Mouse (Mus musculus) liver, embryonic 15.5 days (tissue): Measurements from ENCODE around the gene Ddx21. TPM values are rescaled to one million over a fixed set of nuclear protein-coding genes. Genes with fewer than 3 reads are reported as not detected.

ENCODE experiments used
- ATAC-seq: fragments of 200-750 bp; cut with Nextera tagmentation; 2 replicates; pipeline ENCODE4 v1.8.0; 2017; ENCODE audit warnings: moderate number of reproducible peaks, mild to moderate bottlenecking, moderate library complexity; ENCODE audit not compliant: insufficient read depth
- H3K27ac ChIP-seq: fragments of 300-500 bp; sonication (generic); replicated peaks from 2 replicates; pipeline ENCODE4 v1.5.1; 2015; ENCODE audit warnings: mild to moderate bottlenecking, inconsistent platforms
- H3K27me3 ChIP-seq: fragments of 300-500 bp; sonication (generic); 2 replicates; pipeline ENCODE4 v1.6.1; 2015; ENCODE audit warnings: mild to moderate bottlenecking, inconsistent platforms
- H3K36me3 ChIP-seq: fragments of 300-500 bp; sonication (generic); replicated peaks from 2 replicates; pipeline ENCODE4 v1.6.1; 2015; ENCODE audit warnings: moderate library complexity, mild to moderate bottlenecking, inconsistent platforms
- H3K4me1 ChIP-seq: fragments of 300-500 bp; sonication (generic); replicated peaks from 2 replicates; pipeline ENCODE4 v1.6.1; 2015; ENCODE audit warnings: inconsistent platforms
- H3K4me2 ChIP-seq: fragments of 300-500 bp; sonication (generic); 2 replicates; pipeline ENCODE4 v1.6.1; 2015; ENCODE audit warnings: moderate library complexity, mild to moderate bottlenecking, inconsistent platforms
- H3K4me3 ChIP-seq: fragments of 300-500 bp; sonication (generic); replicated peaks from 2 replicates; pipeline ENCODE4 v1.5.1; 2015; ENCODE audit warnings: mild to moderate bottlenecking, inconsistent platforms
- H3K9ac ChIP-seq: fragments of 300-500 bp; sonication (generic); 2 replicates; pipeline ENCODE4 v1.6.1; 2015; ENCODE audit warnings: moderate library complexity, mild to moderate bottlenecking, inconsistent platforms
- H3K9me3 ChIP-seq: fragments of 300-500 bp; sonication (generic); replicated peaks from 2 replicates; pipeline ENCODE4 v1.6.1; 2016; ENCODE audit warnings: inconsistent platforms
- WGBS: fragments of 180-500 bp; shearing (Covaris S2); methylation state at CpG from one replicate; pipeline ENCODE4 v1.1.7; 2015; ENCODE audit warnings: mixed read lengths; ENCODE audit not compliant: insufficient replicate concordance; 5-methylcytosine and 5-hydroxymethylcytosine counted together
- polyA plus RNA-seq: library from polyadenylated mRNA; unstranded; fragments of >200 nt; fragmentation: Nextera tagmentation; extraction: Ambion mirVana; gene quantifications from 2 replicates; pipeline ENCODE4 v1.2.1, GENCODE M21; 2015

The Ddx21 gene
- polyA plus RNA-seq, 1 experiment from 2014 or later, result 11.8 TPM

GRCm38 (mm10) chr10:62542507-62542906 is 59.6 kb downstream of the Ddx21 start:
- Histone ChIP-seq H3K9ac (no peak overlapping the region), H3K4me2 (no peak overlapping the region), H3K4me1 (peaks cover 28% of the 10 kb centered on the region), H3K36me3 (no peaks in the 10 kb centered on the region), H3K27me3 (no peaks in the 10 kb centered on the region), H3K27ac (no peak overlapping the region), H3K4me3 (no peak overlapping the region), H3K9me3 (no peaks in the 10 kb centered on the region)
- WGBS, result 75% methylated on average over 11 of the region's 12 CpGs
- no peak for ATAC-seq

GRCm38 (mm10) chr10:62541499-62541898 is 60.6 kb downstream of the Ddx21 start:
- H3K9ac ChIP-seq, result no peak overlapping the region
- 50% methylated on average over 12 of the region's 12 CpGs for WGBS
- peak overlapping the region; percentile 16; the same call in 1 of the 2 replicates for H3K4me2 ChIP-seq
- no peaks in the 10 kb centered on the region for H3K27me3 ChIP-seq
- no peaks in the 10 kb centered on the region for H3K9me3 ChIP-seq
- no peak for ATAC-seq
- no peaks in the 10 kb centered on the region for H3K36me3 ChIP-seq
- H3K4me3 ChIP-seq, result no peak overlapping the region
- H3K4me1 ChIP-seq, result peaks cover 28% of the 10 kb centered on the region
- peak overlapping the region; percentile 55 for H3K27ac ChIP-seq

GRCm38 (mm10) chr10:62540800-62541199 is 61.3 kb downstream of the Ddx21 start:
- 0 out of 2 replicates have a peak overlapping the region, but pooled peaks have one; percentile 55 for H3K27ac ChIP-seq

GRCm38 (mm10) chr10:62534509-62534908 is 67.6 kb downstream of the Ddx21 start:
- 71% methylated on average over 7 of the region's 7 CpGs for WGBS

More at GRCm38 (mm10) chr10:62540800-62541199, 61.3 kb downstream of the Ddx21 start:
- Histone ChIP-seq H3K27me3 (no peaks in the 10 kb centered on the region), H3K4me2 (no peak overlapping the region), H3K9ac (no peak overlapping the region), H3K36me3 (no peaks in the 10 kb centered on the region), H3K4me3 (no peak overlapping the region), H3K9me3 (no peaks in the 10 kb centered on the region), H3K4me1 (peaks cover 28% of the 10 kb centered on the region)
- 32% methylated on average over 3 of the region's 3 CpGs for WGBS
- peak; percentile 76 for ATAC-seq

GRCm38 (mm10) chr10:62532832-62533231 is 69.2 kb downstream of the Ddx21 start:
- no peaks in the 10 kb centered on the region for H3K9me3 ChIP-seq
- 21% methylated on average over 2 of the region's 2 CpGs for WGBS
- H3K4me2 ChIP-seq, result no peak overlapping the region
- no peaks in the 10 kb centered on the region for H3K36me3 ChIP-seq
- H3K27ac ChIP-seq, result no peak overlapping the region
- no peak for ATAC-seq
- no peaks in the 10 kb centered on the region for H3K4me1 ChIP-seq
- no peaks in the 10 kb centered on the region for H3K27me3 ChIP-seq
- no peak overlapping the region for H3K4me3 ChIP-seq
- H3K9ac ChIP-seq, result no peak overlapping the region

More at GRCm38 (mm10) chr10:62534509-62534908, 67.6 kb downstream of the Ddx21 start:
- H3K4me2 ChIP-seq, result no peak overlapping the region
- H3K36me3 ChIP-seq, result no peaks in the 10 kb centered on the region
- ATAC-seq, result no peak
- H3K4me1 ChIP-seq, result no peaks in the 10 kb centered on the region
- H3K4me3 ChIP-seq, result no peak overlapping the region
- no peak overlapping the region for H3K9ac ChIP-seq
- H3K27ac ChIP-seq, result no peak overlapping the region
- H3K27me3 ChIP-seq, result no peaks in the 10 kb centered on the region
- no peaks in the 10 kb centered on the region for H3K9me3 ChIP-seq

Other genes with a start within 250 kb of the Ddx21 start
- 85.1 and 99.9 TPM in 2 replicates for gene Hk1, start 222.4 kb downstream of the Ddx21 start, polyA plus RNA-seq
- 6.8 and 9.8 TPM in 2 replicates for gene Hkdc1, start 179.8 kb downstream of the Ddx21 start, polyA plus RNA-seq
- 0.20 TPM in 1 of 2 replicates, not detected in the other for gene 4930507D05Rik, start 152.8 kb downstream of the Ddx21 start, polyA plus RNA-seq
- gene Supv3l1, start 152.5 kb downstream of the Ddx21 start, polyA plus RNA-seq, result 12.6 and 14.3 TPM in 2 replicates
- gene Vps26a, start 115.5 kb downstream of the Ddx21 start, polyA plus RNA-seq, result 39.5 and 42.9 TPM in 2 replicates
- 57.9 and 79.6 TPM in 2 replicates for gene Srgn, start 74.8 kb downstream of the Ddx21 start, polyA plus RNA-seq
- gene Kif1bp, start 23.8 kb downstream of the Ddx21 start, polyA plus RNA-seq, result 11.1 and 11.3 TPM in 2 replicates
- 35.2 and 35.9 TPM in 2 replicates for gene Ddx50, start 48.9 kb upstream of the Ddx21 start, polyA plus RNA-seq
- gene Stox1, start 123.8 kb upstream of the Ddx21 start, polyA plus RNA-seq, result 0.12 and 0.21 TPM in 2 replicates
- gene Ccar1, start 190.0 kb upstream of the Ddx21 start, polyA plus RNA-seq, result 46.4 and 50.6 TPM in 2 replicates